Mouse (Mus musculus): Measurements from ENCODE around the gene Armc7. TPM values are rescaled to one million over a fixed set of nuclear protein-coding genes. Genes with fewer than 3 reads are reported as not detected.
A peak's percentile ranks its signal among the peaks of the same experiment; 100 is the strongest.
"Not testable (repeated sequence)": the region's sequence is repeated elsewhere in the genome, so short reads cannot be mapped to it uniquely, and the experiment has no call there.

Armc7 gene
- polyA plus RNA-seq, 1 experiment = 8.5 TPM

DNA sequence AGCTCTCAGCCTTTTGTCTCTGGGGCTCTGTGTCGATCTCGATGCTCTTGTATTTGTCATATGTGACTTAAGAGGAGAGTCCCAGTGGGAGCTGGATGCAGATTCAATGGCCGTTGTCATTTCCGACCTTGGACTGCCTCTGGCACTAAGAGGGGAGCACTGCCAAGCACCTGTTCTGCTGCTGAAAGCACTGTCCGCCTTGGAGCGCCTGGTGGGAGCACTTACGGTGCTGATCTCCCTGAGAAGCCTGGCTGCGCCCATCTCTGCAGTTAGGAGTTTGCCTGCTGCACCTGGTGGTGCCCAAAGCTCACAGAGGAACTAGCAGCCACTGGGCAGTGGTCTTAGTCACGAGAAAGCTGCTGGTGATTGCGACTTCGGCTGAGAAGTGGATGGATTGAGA, 7.8 kb downstream of the Armc7 start:
- Histone ChIP-seq H3K27me3 (ENCODE audit: control insufficient read depth, insufficient read depth, low read length) (no peaks in the 10 kb centered on the region), H3K4me1 (ENCODE audit: control insufficient read depth, insufficient read depth, low read length) (peaks cover under 1% of the 10 kb centered on the region; the same call in 1 of the 2 replicates), H3K4me3 (replicated peaks; ENCODE audit: insufficient read depth, low read depth, low read length) (no peak overlapping the region), H3K27ac (ENCODE audit: insufficient read depth, low read length) (no peak overlapping the region)
- 59% methylated on average over 11 of the region's 11 CpGs for WGBS
- TF ChIP-seq POLR2A (IDR thresholded peaks at IDR 0.05; ENCODE audit: borderline replicate concordance, insufficient read depth, low read length) (no peak), CTCF (IDR thresholded peaks at IDR 0.05; ENCODE audit: borderline replicate concordance, insufficient read depth, low read depth, low read length) (no peak)
- no peak for DNase-seq

DNA sequence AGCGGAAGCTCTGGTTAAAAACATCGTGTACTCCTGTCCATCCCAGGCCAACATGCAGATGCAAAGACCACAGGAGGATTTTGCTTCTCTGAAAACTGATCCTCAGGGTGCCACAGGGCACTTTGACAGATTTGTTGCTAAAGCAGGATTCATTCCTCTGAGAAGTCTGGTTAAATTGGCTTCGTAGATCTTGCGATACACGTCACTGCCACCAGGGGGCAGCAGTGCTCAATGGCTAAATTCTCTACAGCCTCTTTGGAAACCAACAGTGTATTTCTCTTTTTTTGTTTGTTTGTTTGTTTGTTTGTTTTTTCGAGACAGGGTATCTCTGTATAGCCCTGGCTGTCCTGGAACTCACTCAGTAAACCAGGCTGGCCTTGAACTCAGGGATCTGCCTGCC, 8.3 kb downstream of the Armc7 start:
- no peak overlapping the region for H3K27ac ChIP-seq (ENCODE audit: insufficient read depth, low read length)
- H3K27me3 ChIP-seq (ENCODE audit: control insufficient read depth, insufficient read depth, low read length) = no peaks in the 10 kb centered on the region
- TF ChIP-seq POLR2A (IDR thresholded peaks at IDR 0.05; ENCODE audit: borderline replicate concordance, insufficient read depth, low read length) (no peak), CTCF (IDR thresholded peaks at IDR 0.05; ENCODE audit: borderline replicate concordance, insufficient read depth, low read depth, low read length) (peak; percentile 82)
- 15% methylated on average over 6 of the region's 6 CpGs for WGBS
- H3K4me3 ChIP-seq (replicated peaks; ENCODE audit: insufficient read depth, low read depth, low read length) = no peak overlapping the region
- peak; percentile 73 to 87 for DNase-seq
- peaks cover 4% of the 10 kb centered on the region; the same call in 1 of the 2 replicates for H3K4me1 ChIP-seq (ENCODE audit: control insufficient read depth, insufficient read depth, low read length)

DNA sequence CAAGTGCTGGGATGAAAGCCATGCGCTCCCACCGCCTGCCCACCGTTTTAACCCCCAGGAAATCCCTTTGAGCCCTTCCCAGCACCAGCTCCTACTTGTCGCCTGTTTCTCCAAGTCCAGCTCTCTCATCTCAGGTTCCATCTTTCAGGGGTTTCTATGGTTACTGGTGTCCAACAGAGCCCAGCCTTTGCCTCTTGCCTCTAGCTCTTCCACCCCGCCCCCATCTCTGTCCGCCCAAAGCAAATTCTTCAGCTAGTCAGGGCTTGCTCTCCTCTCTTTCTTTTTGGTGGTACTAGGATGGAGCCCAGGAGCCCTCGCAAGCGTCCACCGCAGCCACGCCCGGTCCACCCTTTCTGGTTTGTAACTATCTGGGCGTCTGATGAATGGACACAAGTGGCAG, 9.7 kb downstream of the Armc7 start:
- no peak overlapping the region for H3K4me3 ChIP-seq (replicated peaks; ENCODE audit: insufficient read depth, low read depth, low read length)
- H3K27ac ChIP-seq (ENCODE audit: insufficient read depth, low read length) = no peak overlapping the region
- WGBS = 59% methylated on average over 12 of the region's 12 CpGs
- TF ChIP-seq CTCF (IDR thresholded peaks at IDR 0.05; ENCODE audit: borderline replicate concordance, insufficient read depth, low read depth, low read length) (no peak), POLR2A (IDR thresholded peaks at IDR 0.05; ENCODE audit: borderline replicate concordance, insufficient read depth, low read length) (no peak)
- no peaks in the 10 kb centered on the region for H3K27me3 ChIP-seq (ENCODE audit: control insufficient read depth, insufficient read depth, low read length)
- H3K4me1 ChIP-seq (ENCODE audit: control insufficient read depth, insufficient read depth, low read length) = peaks cover 12% of the 10 kb centered on the region
- no peak for DNase-seq

DNA sequence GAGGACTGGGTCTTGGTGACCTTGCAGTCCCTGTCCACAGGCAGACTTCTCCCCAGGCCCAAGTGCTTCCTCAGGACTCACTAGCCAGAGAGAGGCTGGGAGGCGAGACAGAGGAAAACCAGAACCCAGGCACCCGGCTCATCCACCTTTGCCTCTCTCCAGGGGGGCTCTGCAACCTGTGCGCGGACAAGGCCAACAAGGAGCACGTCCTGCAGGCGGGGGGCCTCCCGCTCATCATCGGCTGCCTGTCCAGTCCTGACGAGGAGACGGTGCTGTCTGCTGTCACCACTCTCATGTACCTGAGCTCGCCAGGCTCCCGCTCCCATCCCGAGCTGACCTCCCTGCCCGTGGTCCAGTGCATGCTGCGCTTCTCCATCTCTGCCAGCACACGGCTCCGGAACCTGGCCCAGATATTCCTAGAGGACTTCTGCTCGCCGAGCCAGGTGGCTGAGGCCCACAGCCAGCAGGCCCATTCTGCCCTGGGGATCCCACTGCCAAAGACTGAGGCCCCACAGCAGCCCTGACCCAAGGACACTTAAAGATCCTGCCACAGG, 13.2 kb downstream of the Armc7 start:
- H3K27ac ChIP-seq (ENCODE audit: insufficient read depth, low read length) = peak overlapping the region; percentile 15

DNA sequence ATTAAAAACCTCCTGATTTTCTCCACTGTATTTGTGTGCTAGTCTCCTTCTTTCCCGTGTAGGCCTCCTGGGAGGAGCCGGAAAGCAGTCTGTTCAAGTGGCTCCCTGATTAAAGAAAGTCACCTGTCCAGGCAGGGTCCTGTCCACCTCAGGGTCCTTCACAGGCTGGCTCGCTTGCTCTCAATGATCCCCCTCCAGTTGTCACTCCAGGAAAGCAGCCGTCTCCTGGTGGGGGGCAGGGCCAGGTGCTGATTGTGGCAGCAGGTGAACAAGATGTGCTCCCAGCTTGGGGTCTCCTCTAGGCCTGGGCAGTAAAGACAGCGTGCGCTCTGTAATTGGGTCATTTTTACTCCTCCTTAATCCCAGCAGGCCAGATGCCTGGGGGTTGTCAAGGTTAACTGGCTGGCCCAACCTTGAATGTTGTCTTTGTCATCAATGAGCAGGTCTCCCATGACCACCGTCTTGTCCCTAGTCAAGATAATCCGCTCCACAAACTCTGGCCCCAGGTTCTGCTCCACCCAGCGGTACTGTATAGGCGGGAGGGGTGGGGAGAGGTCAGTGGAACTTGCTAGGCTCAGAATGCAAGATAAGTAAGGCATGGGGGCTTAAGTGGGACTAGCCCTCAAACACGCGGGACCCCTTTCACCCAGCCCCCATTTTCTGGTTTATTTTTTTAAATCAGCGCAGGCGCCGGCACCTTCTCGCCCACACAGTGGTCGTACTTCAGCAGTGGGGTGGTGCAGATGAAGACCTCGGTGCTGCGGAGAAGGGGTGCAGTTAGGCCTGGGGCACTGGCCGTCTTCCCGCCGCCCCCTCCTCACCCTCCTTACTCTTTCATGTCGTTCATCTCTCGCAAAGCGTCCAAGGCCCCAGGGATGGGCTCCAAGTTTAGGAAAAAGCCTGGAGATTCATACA, 15.2 kb downstream of the Armc7 start:
- H3K27me3 ChIP-seq (ENCODE audit: control insufficient read depth, insufficient read depth, low read length) = no peaks in the 10 kb centered on the region
- H3K4me1 ChIP-seq (ENCODE audit: control insufficient read depth, insufficient read depth, low read length) = peaks cover 19% of the 10 kb centered on the region
- H3K27ac ChIP-seq (ENCODE audit: insufficient read depth, low read length) = no peak overlapping the region
- no peak for DNase-seq
- no peak for TF ChIP-seq CTCF (IDR thresholded peaks at IDR 0.05; ENCODE audit: borderline replicate concordance, insufficient read depth, low read depth, low read length)
- TF ChIP-seq POLR2A (IDR thresholded peaks at IDR 0.05; ENCODE audit: borderline replicate concordance, insufficient read depth, low read length) = no peak
- WGBS = 14% methylated on average over 25 of the region's 25 CpGs
- H3K4me3 ChIP-seq (replicated peaks; ENCODE audit: insufficient read depth, low read depth, low read length) = peak overlapping the region; percentile 92

More for the DNA sequence above, 13.2 kb downstream of the Armc7 start:
- WGBS = 20% methylated on average over 19 of the region's 19 CpGs
- H3K27me3 ChIP-seq (ENCODE audit: control insufficient read depth, insufficient read depth, low read length) = no peaks in the 10 kb centered on the region
- TF ChIP-seq CTCF (IDR thresholded peaks at IDR 0.05; ENCODE audit: borderline replicate concordance, insufficient read depth, low read depth, low read length) (no peak), POLR2A (IDR thresholded peaks at IDR 0.05; ENCODE audit: borderline replicate concordance, insufficient read depth, low read length) (no peak)
- peak; percentile 77 to 83 for DNase-seq
- H3K4me1 ChIP-seq (ENCODE audit: control insufficient read depth, insufficient read depth, low read length) = peaks cover 19% of the 10 kb centered on the region
- no peak overlapping the region for H3K4me3 ChIP-seq (replicated peaks; ENCODE audit: insufficient read depth, low read depth, low read length)

DNA sequence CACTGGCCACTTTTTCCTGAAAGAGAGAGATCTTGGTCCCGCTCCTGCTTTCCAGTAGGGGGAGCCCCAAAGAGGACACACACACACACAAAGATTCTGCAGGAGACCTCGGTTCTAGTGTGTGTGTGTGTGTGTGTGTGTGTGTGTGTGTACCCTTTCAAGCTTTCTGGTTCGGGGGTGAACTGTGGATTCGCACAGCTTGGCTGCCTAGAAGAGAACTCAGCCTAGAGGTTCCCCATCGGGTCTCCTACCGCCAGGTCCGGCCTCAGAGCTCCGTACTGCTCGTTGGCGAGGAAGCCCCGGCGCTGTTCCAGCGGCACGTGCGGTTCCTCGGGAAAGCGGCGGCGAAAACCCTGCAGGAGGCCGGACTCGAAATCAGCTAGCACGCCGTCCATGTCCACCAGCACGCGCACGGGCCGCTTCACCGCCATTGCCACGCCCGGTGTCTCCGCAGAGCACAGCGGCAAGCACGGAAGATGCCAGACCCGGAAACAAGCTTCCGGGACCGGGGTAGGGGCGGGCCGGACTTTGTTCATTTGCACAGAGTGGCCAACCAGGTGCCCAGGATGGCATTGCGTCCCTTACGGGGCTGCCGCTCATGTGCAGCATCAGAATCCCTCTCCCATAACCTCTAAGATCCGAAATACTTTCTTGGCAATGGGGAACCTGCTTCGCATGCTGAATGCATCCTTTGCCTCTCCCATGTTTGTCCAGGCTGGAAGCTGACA, 16.1 kb downstream of the Armc7 start, which contains the start of gene Nt5c:
Nt5c (minus strand) TSS at position 507 of the 728 bp plus-strand sequence.
- peaks cover 19% of the 10 kb centered on the region for H3K4me1 ChIP-seq (ENCODE audit: control insufficient read depth, insufficient read depth, low read length)
- WGBS = 1% methylated on average over 43 of the region's 43 CpGs
- peak; percentile 67 for TF ChIP-seq CTCF (IDR thresholded peaks at IDR 0.05; ENCODE audit: borderline replicate concordance, insufficient read depth, low read depth, low read length)
- TF ChIP-seq POLR2A (IDR thresholded peaks at IDR 0.05; ENCODE audit: borderline replicate concordance, insufficient read depth, low read length) = peak; percentile 83
- H3K27me3 ChIP-seq (ENCODE audit: control insufficient read depth, insufficient read depth, low read length) = no peaks in the 10 kb centered on the region
- peak within 1 kb of the TSS; percentile 26 for H3K27ac ChIP-seq (ENCODE audit: insufficient read depth, low read length)
- peak; percentile 88 for DNase-seq
- H3K4me3 ChIP-seq (replicated peaks; ENCODE audit: insufficient read depth, low read depth, low read length) = peak within 1 kb of the TSS; percentile 92

DNA sequence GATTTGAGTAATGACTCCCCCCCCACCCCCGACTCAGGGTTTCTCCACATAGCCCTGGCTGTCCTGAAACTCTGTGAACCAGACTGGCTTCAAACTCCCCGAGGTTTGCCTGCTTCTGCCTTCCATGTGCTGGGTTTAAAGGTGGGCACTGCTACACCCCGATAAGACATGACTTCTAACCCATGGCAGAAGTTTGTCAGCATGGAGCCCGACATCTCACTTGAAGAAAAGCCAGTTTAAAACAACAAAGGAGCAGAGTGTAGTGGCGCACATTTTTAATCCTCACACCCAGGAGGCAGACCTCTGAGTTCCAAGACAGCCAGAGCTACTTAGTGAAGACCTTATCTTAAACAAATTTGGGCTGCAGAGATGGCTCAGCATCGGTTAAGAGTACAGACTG, 16.9 kb downstream of the Armc7 start:
- Histone ChIP-seq H3K4me3 (replicated peaks; ENCODE audit: insufficient read depth, low read depth, low read length) (peak overlapping the region; percentile 92), H3K27me3 (ENCODE audit: control insufficient read depth, insufficient read depth, low read length) (no peaks in the 10 kb centered on the region), H3K4me1 (ENCODE audit: control insufficient read depth, insufficient read depth, low read length) (peaks cover 19% of the 10 kb centered on the region), H3K27ac (ENCODE audit: insufficient read depth, low read length) (no peak overlapping the region)
- no peak for DNase-seq
- TF ChIP-seq POLR2A (IDR thresholded peaks at IDR 0.05; ENCODE audit: borderline replicate concordance, insufficient read depth, low read length) (no peak), CTCF (IDR thresholded peaks at IDR 0.05; ENCODE audit: borderline replicate concordance, insufficient read depth, low read depth, low read length) (no peak)
- 23% methylated on average over 6 of the region's 6 CpGs for WGBS

DNA sequence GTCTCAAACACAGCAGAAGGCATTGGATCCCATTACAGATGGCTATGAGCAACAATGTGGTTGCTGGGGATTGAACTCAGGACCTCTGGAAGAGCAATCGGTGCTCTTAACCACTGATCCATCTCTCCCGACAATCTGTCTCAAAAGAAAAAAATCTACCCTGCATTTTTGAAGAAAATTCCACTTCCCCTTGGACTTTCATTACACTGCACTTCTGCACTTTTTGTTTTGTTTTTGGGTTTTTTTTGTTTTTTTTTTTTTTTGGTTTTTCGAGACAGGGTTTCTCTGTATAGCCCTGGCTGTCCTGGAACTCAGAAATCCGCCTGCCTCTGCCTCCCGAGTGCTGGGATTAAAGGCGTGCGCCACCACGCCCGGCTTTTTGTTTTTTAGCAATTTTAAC, 21.1 kb downstream of the Armc7 start:
- H3K27me3 ChIP-seq (ENCODE audit: control insufficient read depth, insufficient read depth, low read length); H3K27ac ChIP-seq (ENCODE audit: insufficient read depth, low read length); DNase-seq; H3K4me1 ChIP-seq (ENCODE audit: control insufficient read depth, insufficient read depth, low read length); H3K4me3 ChIP-seq (replicated peaks; ENCODE audit: insufficient read depth, low read depth, low read length): not testable (repeated sequence)
- 86% methylated on average over 9 of the region's 9 CpGs for WGBS

Data from cerebellum, adult 2 months (tissue).